Mouse (Mus musculus): Measurements from ENCODE around the gene Carnmt1. TPM values are rescaled to one million over a fixed set of nuclear protein-coding genes. Genes with fewer than 3 reads are reported as not detected.

The Carnmt1 gene
- polyA plus RNA-seq, 1 experiment from 2014 or later = 15.5 TPM

DNA sequence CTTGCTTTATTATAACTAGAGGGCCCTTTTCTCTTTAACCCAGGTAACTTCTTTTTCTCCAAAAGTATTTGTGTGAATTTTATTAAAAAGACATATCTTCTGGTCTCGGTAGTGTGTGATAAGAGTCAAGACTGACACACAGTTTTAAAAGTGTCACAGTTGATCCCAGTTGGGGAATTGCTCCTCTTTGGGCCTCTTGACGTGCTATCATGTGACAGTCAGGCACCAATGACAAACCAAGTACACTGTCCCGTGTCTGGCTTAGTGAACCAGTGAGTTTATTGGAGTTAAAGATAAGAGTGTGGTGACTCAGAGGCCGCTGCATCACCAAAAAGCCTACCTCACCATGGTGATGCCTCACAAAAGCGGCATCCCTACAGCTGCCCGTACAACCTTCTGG, 26.5 kb upstream of the Carnmt1 start:
- Histone ChIP-seq H3K9me3 (ENCODE audit: control insufficient read depth) (no peaks in the 10 kb centered on the region), H3K4me2 (replicated peaks; ENCODE audit: low read depth) (no peak overlapping the region), H3K4me1 (replicated peaks; ENCODE audit: control insufficient read depth, insufficient read depth, low read length) (no peaks in the 10 kb centered on the region), H3K9ac (ENCODE audit: low read depth, low read length) (no peak overlapping the region), H3K27ac (ENCODE audit: low read depth, low read length) (no peak overlapping the region), H3K4me3 (ENCODE audit: low read depth, low read length) (no peak overlapping the region), H3K27me3 (replicated peaks; ENCODE audit: control insufficient read depth, insufficient read depth, low read length) (no peaks in the 10 kb centered on the region), H3K36me3 (ENCODE audit: control insufficient read depth, insufficient read depth) (no peaks in the 10 kb centered on the region)
- WGBS = 60% methylated on average over 6 of the region's 6 CpGs
- no peak for ATAC-seq
- no peak for TF ChIP-seq CTCF (IDR thresholded peaks at IDR 0.05; ENCODE audit: low read depth)

DNA sequence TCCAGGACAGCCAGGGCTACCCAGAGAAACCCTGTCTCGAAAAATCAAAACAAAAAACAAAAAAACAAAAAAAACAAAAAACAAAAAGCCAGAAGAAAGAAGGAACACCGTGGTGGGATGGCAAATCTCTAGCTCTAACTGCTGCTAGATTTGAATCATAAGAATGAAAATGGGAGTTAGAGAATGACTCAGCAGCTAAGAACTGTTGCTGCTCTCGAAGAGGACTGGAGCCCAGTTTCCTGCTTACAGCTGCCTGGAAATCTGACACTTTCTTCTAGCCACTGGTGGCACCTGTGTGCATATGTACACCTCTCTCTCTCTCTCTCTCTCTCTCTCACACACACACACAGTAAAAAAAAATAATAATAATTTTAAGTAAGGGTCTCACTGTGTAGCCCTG, 24.2 kb upstream of the Carnmt1 start:
- Histone ChIP-seq H3K36me3 (ENCODE audit: control insufficient read depth, insufficient read depth) (no peaks in the 10 kb centered on the region), H3K9ac (ENCODE audit: low read depth, low read length) (no peak overlapping the region), H3K27ac (ENCODE audit: low read depth, low read length) (no peak overlapping the region), H3K4me1 (replicated peaks; ENCODE audit: control insufficient read depth, insufficient read depth, low read length) (no peaks in the 10 kb centered on the region), H3K9me3 (ENCODE audit: control insufficient read depth) (no peaks in the 10 kb centered on the region), H3K4me2 (replicated peaks; ENCODE audit: low read depth) (no peak overlapping the region), H3K4me3 (ENCODE audit: low read depth, low read length) (no peak overlapping the region), H3K27me3 (replicated peaks; ENCODE audit: control insufficient read depth, insufficient read depth, low read length) (no peaks in the 10 kb centered on the region)
- ATAC-seq = no peak
- WGBS = 61% methylated on average over 3 of the region's 3 CpGs
- no peak for TF ChIP-seq CTCF (IDR thresholded peaks at IDR 0.05; ENCODE audit: low read depth)

DNA sequence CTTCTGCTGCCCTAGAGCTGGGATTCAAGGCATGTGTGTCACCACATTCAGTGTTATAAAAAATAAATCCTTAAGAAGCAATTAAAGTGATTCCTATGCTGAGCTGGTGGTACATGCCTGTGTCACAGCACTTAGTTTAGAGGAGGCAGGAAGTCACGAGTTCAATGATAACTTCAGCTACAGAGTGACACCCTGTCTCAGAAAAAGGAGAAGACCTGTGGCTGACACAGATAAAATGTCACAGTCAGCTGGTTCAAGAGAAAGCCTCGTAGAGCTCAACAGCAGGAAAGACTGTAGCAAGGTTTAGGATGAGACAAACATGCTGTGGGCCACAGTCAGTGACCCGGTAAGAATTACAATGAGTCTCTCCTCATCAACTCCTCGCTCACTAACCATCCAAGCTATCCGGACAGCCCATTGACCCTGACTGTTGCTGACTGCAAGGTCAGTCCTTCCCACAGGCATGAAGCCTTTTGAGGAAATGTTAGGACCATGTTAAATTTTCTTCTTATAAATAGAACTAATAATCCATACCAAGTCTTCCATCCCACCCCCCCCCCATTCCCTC, 23.6 kb upstream of the Carnmt1 start:
- no peak overlapping the region for H3K4me2 ChIP-seq (replicated peaks; ENCODE audit: low read depth)
- no peaks in the 10 kb centered on the region for H3K9me3 ChIP-seq (ENCODE audit: control insufficient read depth)
- no peaks in the 10 kb centered on the region for H3K36me3 ChIP-seq (ENCODE audit: control insufficient read depth, insufficient read depth)
- no peak overlapping the region for H3K9ac ChIP-seq (ENCODE audit: low read depth, low read length)
- H3K4me3 ChIP-seq (ENCODE audit: low read depth, low read length) = no peak overlapping the region
- 83% methylated on average over 5 of the region's 5 CpGs for WGBS
- H3K27ac ChIP-seq (ENCODE audit: low read depth, low read length) = no peak overlapping the region
- no peaks in the 10 kb centered on the region for H3K4me1 ChIP-seq (replicated peaks; ENCODE audit: control insufficient read depth, insufficient read depth, low read length)
- no peak for ATAC-seq
- TF ChIP-seq CTCF (IDR thresholded peaks at IDR 0.05; ENCODE audit: low read depth) = no peak
- H3K27me3 ChIP-seq (replicated peaks; ENCODE audit: control insufficient read depth, insufficient read depth, low read length) = no peaks in the 10 kb centered on the region

DNA sequence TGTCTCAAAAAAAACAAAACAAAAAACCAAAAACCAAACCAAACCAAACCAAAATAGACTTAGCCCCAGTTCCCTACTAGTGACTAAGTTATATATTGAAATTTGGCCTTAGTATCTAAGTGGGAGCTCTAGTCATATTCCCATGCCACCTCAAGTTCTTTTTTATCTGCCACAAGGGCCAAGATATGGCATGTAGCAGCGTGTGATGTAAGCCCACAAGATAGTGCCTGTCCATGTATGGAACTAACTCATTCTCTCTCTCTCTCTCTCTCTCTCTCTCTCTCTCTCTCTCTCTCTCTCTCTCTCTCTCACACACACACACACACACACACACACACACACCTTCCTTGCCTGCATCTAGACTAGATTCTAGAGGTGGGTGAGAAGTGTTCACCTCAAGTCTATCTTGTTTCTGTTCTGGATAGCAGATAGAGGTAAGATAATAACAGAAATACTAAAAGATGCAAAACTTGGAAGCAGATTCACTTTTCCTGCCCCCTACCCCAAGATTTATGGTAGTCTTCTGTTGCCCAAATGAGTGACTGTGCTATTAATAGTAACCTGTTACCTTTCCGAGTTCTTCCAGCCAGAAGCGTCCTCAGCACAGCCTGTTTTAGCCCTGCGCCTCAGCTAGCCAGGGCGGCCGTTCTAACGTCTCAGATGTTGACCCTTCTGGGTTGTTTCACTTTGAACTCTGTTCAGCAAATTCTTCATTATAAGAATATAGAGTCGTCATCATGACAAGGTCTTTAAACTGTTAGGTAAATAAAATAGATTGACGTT, 22.6 kb upstream of the Carnmt1 start:
- 56% methylated on average over 9 of the region's 9 CpGs for WGBS

DNA sequence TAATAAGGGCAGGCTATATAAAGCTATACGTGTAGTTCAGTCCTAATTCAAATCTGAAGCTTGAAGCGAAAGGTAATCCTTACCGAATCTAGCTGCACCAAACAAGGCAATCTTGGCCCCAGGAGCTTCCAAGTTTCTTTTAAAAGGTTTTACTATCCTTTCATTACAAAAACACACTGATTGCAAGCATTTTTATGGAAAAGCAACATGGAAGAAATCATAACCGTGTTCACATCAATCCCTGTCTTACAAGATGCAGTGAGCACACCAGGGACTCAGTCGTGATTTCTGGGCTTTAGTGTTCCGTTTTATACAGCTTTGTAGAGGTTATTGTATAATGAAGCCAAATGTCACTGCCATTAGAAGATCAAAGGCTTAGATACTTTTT, 22.0 kb upstream of the Carnmt1 start:
- no peak for TF ChIP-seq CTCF (IDR thresholded peaks at IDR 0.05; ENCODE audit: low read depth)
- H3K4me3 ChIP-seq (ENCODE audit: low read depth, low read length) = no peak overlapping the region
- no peak overlapping the region for H3K27ac ChIP-seq (ENCODE audit: low read depth, low read length)
- H3K36me3 ChIP-seq (ENCODE audit: control insufficient read depth, insufficient read depth) = no peaks in the 10 kb centered on the region
- no peak overlapping the region for H3K4me2 ChIP-seq (replicated peaks; ENCODE audit: low read depth)
- H3K27me3 ChIP-seq (replicated peaks; ENCODE audit: control insufficient read depth, insufficient read depth, low read length) = no peaks in the 10 kb centered on the region
- WGBS = 78% methylated on average over 6 of the region's 6 CpGs
- no peaks in the 10 kb centered on the region for H3K9me3 ChIP-seq (ENCODE audit: control insufficient read depth)
- H3K4me1 ChIP-seq (replicated peaks; ENCODE audit: control insufficient read depth, insufficient read depth, low read length) = no peaks in the 10 kb centered on the region
- no peak overlapping the region for H3K9ac ChIP-seq (ENCODE audit: low read depth, low read length)
- no peak for ATAC-seq

More for the DNA sequence above, 22.6 kb upstream of the Carnmt1 start:
- ATAC-seq = no peak
- no peak overlapping the region for H3K4me3 ChIP-seq (ENCODE audit: low read depth, low read length)
- H3K9ac ChIP-seq (ENCODE audit: low read depth, low read length) = no peak overlapping the region
- H3K27ac ChIP-seq (ENCODE audit: low read depth, low read length) = no peak overlapping the region
- no peak for TF ChIP-seq CTCF (IDR thresholded peaks at IDR 0.05; ENCODE audit: low read depth)
- H3K36me3 ChIP-seq (ENCODE audit: control insufficient read depth, insufficient read depth) = no peaks in the 10 kb centered on the region
- H3K27me3 ChIP-seq (replicated peaks; ENCODE audit: control insufficient read depth, insufficient read depth, low read length) = no peaks in the 10 kb centered on the region
- no peaks in the 10 kb centered on the region for H3K4me1 ChIP-seq (replicated peaks; ENCODE audit: control insufficient read depth, insufficient read depth, low read length)
- H3K9me3 ChIP-seq (ENCODE audit: control insufficient read depth) = no peaks in the 10 kb centered on the region
- no peak overlapping the region for H3K4me2 ChIP-seq (replicated peaks; ENCODE audit: low read depth)

DNA sequence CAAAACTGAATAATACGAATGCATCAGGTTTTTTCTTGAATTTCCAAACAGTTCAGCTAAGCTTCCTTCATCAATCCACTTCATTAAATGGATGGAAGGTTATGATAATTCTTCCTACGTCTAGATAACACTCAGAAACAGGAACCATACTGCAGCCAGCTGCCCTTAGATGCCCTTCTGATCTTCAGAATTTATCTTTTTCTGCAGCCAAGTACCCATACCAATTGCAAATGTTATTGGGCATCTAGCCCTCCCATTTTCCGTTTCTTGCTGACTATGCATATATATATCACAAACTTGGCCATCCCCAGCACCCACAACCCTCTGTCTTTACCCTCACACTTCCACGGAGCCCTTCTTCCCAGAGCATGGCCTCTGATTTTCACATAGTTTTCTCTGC, 20.6 kb upstream of the Carnmt1 start:
- Histone ChIP-seq H3K9me3 (ENCODE audit: control insufficient read depth) (no peaks in the 10 kb centered on the region), H3K4me1 (replicated peaks; ENCODE audit: control insufficient read depth, insufficient read depth, low read length) (no peaks in the 10 kb centered on the region), H3K27ac (ENCODE audit: low read depth, low read length) (no peak overlapping the region), H3K4me2 (replicated peaks; ENCODE audit: low read depth) (no peak overlapping the region), H3K27me3 (replicated peaks; ENCODE audit: control insufficient read depth, insufficient read depth, low read length) (no peaks in the 10 kb centered on the region), H3K9ac (ENCODE audit: low read depth, low read length) (no peak overlapping the region), H3K4me3 (ENCODE audit: low read depth, low read length) (no peak overlapping the region), H3K36me3 (ENCODE audit: control insufficient read depth, insufficient read depth) (no peaks in the 10 kb centered on the region)
- WGBS = 83% methylated on average over 4 of the region's 4 CpGs
- ATAC-seq = no peak
- no peak for TF ChIP-seq CTCF (IDR thresholded peaks at IDR 0.05; ENCODE audit: low read depth)
